Mouse (Mus musculus) urinary bladder, postnatal 25 days (tissue): ENCODE results near the gene Otud7b.

Source experiments
- DNase-seq: peaks from one replicate; pipeline ENCODE4 v3.0.0; 2022; ENCODE audit warnings: low spot score

Otud7b gene

GRCm38 (mm10) chr3:96087219-96087618 is 17.1 kb upstream of the Otud7b start:
- no peak for DNase-seq

GRCm38 (mm10) chr3:96087801-96088200 is 16.5 kb upstream of the Otud7b start:
- DNase-seq: no peak

- DNase-seq: no peak
These were observed 14.3 kb upstream of the Otud7b start for GRCm38 (mm10) chr3:96089882-96090489.

GRCm38 (mm10) chr3:96091146-96091545 is 13.2 kb upstream of the Otud7b start:
- no peak for DNase-seq

DNA sequence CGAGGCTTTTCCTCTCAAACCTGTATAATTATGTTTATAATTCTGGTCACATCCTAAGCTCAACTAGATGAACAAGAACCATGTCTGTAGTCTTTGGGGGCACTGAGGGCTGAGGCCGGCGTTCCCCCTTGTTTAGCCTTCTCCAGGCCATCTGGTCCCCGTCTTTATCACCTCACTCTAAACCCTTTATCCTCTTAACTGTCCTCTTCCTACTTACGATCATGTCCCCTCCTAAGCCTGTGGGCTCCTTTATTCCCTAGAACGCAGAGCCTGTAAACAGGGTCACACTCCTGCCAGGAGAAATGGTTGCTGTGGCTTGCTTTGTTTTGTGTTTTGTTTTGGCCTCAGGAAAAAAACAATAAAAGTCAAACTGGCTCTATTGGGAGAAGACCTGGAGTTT is 12.4 kb upstream of the Otud7b start:
- DNase-seq: no peak

DNA sequence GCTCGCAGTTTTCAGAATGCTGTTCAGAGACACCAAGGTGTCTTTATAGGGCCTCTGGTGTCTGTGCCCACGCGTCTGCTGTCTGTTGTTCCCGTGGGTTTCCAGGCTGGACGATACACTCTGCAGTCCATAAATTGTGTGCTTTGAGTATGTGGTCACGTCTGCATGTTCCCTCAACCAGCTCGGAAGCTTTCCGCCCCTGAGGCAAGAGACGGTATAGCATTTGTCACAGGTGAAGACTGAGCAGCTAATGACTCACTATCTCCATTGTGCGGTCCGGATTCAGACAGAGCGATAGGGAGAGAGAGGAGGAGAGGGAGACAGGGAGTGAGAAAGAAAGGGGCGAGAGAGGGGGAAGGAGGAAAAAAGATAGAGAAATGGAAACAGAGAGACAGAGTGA is 10.8 kb upstream of the Otud7b start:
- no peak for DNase-seq

DNA sequence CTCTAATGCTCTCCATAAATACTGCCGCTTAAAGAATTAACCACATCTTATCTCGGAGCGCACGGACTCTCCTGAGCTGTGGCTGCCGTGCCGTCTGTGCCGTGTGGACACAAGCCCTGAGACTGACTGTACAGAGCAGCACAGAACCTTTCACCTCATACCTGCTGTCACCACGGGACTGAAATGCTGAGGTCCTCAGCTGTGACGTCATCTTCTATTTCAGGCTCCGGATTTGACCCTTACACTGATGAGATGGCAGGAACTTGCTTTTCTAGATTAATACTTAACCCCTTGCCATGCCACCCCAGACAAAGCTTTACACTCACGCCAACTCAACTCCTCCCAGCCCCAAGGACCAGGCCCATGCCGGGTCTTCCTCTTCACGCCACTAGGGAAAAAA is 10.1 kb upstream of the Otud7b start:
- DNase-seq: no peak

GRCm38 (mm10) chr3:96098168-96098567 is 6.2 kb upstream of the Otud7b start:
- no peak for DNase-seq

- DNase-seq: peak; percentile 74
These were observed 5.6 kb upstream of the Otud7b start for GRCm38 (mm10) chr3:96098616-96099267.

DNA sequence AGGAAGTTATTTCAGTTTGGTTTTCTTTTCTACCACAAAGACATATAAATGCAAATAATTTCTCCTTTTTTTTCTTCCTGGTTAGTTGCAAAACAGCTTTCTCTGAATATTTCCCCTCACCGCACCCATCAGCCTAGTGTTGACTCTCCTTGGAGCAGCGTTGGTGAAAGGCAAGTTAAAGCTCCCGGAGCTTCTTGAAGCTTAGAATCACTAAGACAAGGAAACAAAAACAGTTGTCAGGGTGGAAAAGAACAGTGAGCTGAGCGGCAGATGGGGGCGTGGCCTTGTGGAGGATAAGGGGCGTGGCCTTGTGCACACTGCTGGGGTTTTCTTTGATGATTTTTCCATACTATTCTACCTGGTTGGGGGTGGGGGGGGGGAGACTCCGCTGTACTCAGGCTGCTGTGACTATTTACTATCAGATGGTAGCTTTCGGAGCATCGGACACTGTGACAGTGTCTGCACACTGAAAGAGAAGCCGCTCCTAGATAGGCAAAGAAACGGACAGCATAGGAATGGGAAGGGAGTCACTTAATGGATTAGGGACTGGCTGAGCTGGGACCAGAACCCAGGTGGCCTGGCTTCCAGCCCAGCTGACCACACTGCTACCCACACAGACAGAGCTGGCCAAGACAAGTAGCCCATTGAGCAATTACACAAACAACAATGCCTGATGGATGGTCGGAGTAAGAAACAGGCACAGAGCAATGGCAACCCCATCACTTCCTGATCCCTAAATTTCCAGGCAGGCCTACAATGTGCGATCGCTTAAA is 2.0 kb upstream of the Otud7b start:
- DNase-seq: peak; percentile 32

DNA sequence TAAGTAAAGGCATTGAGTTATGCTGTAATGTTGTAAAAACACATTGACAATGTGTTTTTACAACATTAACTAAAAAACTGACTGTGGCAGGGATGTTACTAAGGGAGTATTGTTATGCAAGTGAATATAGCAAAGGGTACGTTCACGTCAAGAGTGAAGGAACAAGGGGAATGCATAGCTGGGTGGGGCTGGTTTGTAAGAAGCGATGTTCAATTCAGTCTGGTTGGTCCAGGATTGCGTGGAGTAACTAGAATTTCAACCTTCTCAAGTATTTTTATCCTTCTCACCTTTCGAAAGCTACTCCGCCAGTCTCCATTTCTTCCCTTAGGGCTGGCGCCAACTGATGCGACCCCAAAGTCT is 446 bp upstream of the Otud7b start:
- DNase-seq: no peak

GRCm38 (mm10) chr3:96105232-96105747 is 963 bp downstream of the Otud7b start:
- no peak for DNase-seq

- DNase-seq: no peak
These were observed 1.8 kb downstream of the Otud7b start for GRCm38 (mm10) chr3:96106151-96106550.

GRCm38 (mm10) chr3:96108315-96108714 is 4.0 kb downstream of the Otud7b start:
- DNase-seq: no peak

GRCm38 (mm10) chr3:96113251-96113650 is 8.9 kb downstream of the Otud7b start:
- DNase-seq: no peak

- no peak for DNase-seq
These were observed 13.8 kb downstream of the Otud7b start for GRCm38 (mm10) chr3:96118142-96118541.

DNA sequence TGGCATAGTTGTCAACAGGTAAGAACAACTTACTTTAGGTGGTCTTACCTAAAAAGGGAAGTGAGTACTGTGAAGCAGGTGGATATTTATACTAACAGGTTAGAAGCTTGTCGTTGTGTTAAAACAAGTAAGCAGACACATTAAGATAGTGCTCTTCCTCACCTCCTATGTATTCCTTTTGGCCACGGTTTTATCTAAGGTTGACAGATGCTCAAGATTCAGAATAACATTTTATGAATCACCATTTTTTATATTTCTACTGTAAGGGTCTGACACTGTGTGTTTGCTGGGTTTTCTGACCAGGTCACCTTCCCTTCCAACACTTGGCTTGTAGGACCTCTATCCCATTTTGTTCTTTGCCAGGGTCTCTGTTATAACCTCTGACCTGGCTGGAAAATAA is 14.4 kb downstream of the Otud7b start:
- no peak for DNase-seq

DNA sequence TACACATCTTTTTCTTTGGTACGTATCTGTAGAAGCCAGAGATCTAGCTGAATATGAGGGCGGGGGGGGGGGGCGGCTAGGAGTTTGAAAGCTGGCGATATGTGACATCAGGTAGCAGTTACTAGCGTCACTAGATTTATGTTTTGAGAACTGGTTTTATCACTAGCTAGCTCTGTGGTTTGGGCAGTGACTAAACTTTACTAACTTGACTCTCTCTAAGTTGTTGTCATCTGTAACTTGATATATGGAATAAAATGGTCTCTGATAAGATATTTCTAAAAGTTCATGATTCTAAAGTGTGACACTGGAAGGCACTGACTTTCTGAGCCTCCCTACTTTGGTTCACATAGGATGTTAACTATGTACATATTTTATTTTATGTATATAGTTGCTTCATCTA is 19.9 kb downstream of the Otud7b start:
- DNase-seq: no peak

DNA sequence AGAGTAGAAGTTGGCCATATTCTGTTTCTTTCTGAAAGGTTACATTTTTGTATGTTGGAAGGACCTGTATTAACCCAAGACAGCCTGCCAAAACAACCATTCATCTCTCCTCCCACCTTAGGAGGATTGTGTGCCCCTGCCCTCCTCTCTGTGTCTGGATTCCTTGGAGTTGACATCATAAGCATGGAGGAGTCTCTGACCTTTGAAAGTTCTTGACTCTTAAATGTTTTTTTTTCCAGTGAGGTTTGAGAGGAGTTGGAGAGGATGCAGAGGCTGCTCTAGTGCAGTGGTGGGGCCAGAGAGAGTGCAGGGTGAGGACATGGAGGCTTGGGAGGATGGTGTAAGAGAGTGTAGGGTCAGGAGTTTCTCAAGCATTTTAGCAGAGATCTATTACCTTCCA is 23.8 kb downstream of the Otud7b start:
- DNase-seq: no peak

DNA sequence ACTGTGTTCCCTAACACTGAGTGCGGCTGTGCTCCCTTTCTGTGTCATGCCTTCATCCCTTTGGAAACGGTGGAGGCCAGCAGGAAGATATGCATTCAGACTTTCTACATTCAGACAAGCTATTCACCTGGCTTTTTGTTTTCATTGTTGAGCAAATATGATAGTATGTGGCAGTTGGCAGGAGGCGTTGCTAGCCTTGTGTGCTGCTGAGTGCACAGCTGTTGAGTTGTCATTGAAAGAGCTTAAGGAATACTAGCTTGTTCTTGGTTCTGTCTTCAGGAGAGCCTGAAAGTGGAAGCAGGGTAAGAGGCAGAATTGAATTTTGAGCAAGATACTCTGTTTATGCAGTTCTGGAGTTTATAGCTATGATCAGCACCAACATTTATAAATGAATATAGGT is 28.2 kb downstream of the Otud7b start:
- DNase-seq: no peak

DNA sequence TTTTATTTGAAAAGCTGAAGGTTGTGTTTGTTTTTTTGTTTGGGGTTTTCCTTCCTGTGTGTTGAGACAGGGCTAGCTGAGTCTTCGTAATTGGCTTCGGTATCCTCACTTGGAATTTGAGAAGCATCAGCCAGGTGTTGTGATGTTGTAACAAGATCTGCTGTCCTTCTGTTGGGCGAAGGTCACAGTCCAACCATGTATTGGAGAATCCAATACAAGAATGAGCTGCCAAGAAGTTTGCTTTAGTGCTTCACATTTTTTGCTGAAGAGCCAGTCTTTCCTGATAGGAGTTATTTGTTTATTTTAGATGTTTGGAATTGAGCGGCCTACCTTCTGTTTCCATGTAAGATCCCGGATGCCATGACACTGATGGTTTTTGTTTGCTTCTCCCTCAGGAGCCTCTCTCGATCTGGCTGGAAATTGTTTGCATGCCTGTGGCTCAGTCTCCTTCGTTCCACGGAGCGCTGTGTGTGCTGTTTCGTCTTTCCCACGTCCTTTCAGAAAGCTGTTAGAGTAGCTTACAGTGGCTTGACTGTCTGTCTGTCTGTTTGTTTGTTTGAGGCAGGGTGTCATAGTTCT is 29.1 kb downstream of the Otud7b start:
- DNase-seq: no peak

DNA sequence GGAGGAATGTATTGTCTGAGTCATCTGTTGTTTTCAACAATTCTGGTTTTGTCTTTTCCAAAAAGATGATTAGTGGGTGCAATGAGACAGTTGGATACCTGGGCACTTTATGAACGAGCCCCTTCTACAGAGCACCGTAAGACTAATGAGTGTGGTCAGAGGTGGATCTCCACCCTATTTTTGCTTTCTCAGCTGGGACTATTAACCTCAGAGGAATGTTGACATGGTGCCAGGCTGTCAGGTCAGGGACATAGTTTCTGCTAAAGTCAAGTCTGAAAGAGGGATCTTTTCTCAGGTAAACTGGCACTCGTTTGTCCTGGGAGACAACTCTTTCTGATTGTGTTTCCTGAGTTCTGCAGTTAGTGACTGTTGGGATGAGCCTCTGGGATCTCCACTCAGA is 30.7 kb downstream of the Otud7b start:
- DNase-seq: peak; percentile 13

- no peak for DNase-seq
These were observed 43.6 kb downstream of the Otud7b start for GRCm38 (mm10) chr3:96147950-96148349.
